Mouse (Mus musculus) retina, adult 2 months (tissue): ENCODE measurements around the gene Ctsw.
A peak's percentile ranks its signal among the peaks of the same experiment; 100 is the strongest.

Source experiments
- DNase-seq: peaks from one replicate; pipeline ENCODE4 v3.0.0-alpha.2; 2012; ENCODE audit warnings: low read depth, low spot score

The Ctsw gene

GRCm38 (mm10) chr19:5463791-5464562, 4.3 kb downstream of the Ctsw start:
- DNase-seq: no peak

GRCm38 (mm10) chr19:5463212-5463611, 5.1 kb downstream of the Ctsw start:
- no peak for DNase-seq

GRCm38 (mm10) chr19:5461411-5461810, 6.9 kb downstream of the Ctsw start:
- DNase-seq: no peak

GRCm38 (mm10) chr19:5460465-5460911, 7.8 kb downstream of the Ctsw start, which contains the start of gene Fibp:
Gene Fibp, plus strand, starts transcription at chr19:5460615.
- DNase-seq: peak; percentile 72

GRCm38 (mm10) chr19:5459896-5460295, 8.4 kb downstream of the Ctsw start:
- DNase-seq: no peak

GRCm38 (mm10) chr19:5459019-5459418, 9.3 kb downstream of the Ctsw start:
- no peak for DNase-seq

- no peak for DNase-seq
Measured at GRCm38 (mm10) chr19:5457746-5458442, 10.4 kb downstream of the Ctsw start, which contains the start of gene Ccdc85b. Gene Ccdc85b, minus strand, starts transcription at chr19:5457894.

- peak; percentile 78 for DNase-seq
Measured at GRCm38 (mm10) chr19:5456922-5457745, 11.2 kb downstream of the Ctsw start.

GRCm38 (mm10) chr19:5456241-5456921, 11.9 kb downstream of the Ctsw start:
- no peak for DNase-seq

- no peak for DNase-seq
Measured at GRCm38 (mm10) chr19:5455568-5455967, 12.7 kb downstream of the Ctsw start.

- no peak for DNase-seq
Measured at GRCm38 (mm10) chr19:5455037-5455436, 13.3 kb downstream of the Ctsw start.

GRCm38 (mm10) chr19:5451766-5452165, 16.5 kb downstream of the Ctsw start:
- no peak for DNase-seq

- DNase-seq: no peak
Measured at GRCm38 (mm10) chr19:5449673-5450072, 18.6 kb downstream of the Ctsw start.

- no peak for DNase-seq
Measured at GRCm38 (mm10) chr19:5448354-5449150, 19.8 kb downstream of the Ctsw start.

- DNase-seq: no peak
Measured at GRCm38 (mm10) chr19:5447515-5448353, 20.6 kb downstream of the Ctsw start, which contains the start of gene Fosl1. Gene Fosl1, plus strand, starts transcription at chr19:5447547.

GRCm38 (mm10) chr19:5445747-5446146, 22.6 kb downstream of the Ctsw start:
- DNase-seq: no peak

- no peak for DNase-seq
Measured at GRCm38 (mm10) chr19:5444954-5445353, 23.4 kb downstream of the Ctsw start.

- no peak for DNase-seq
Measured at GRCm38 (mm10) chr19:5444371-5444908, 23.9 kb downstream of the Ctsw start.

- DNase-seq: no peak
Measured at GRCm38 (mm10) chr19:5433951-5434350, 34.4 kb downstream of the Ctsw start.
